Mouse (Mus musculus) stomach, embryonic 14.5 days (tissue): Measurements from ENCODE around the gene Fam214b. TPM values are rescaled to one million over a fixed set of nuclear protein-coding genes. Genes with fewer than 3 reads are reported as not detected.

Experiments
- ATAC-seq: fragments of 200-750 bp; cut with Nextera tagmentation; 2 replicates; pipeline ENCODE4 v1.8.0; 2017; ENCODE audit warnings: low read depth, moderate TSS enrichment; ENCODE audit not compliant: insufficient number of reproducible peaks, insufficient read depth, low FRiP score
- H3K27ac ChIP-seq: fragments of 300-500 bp; sonication (generic); 2 replicates; pipeline ENCODE4 v1.5.1; 2014; ENCODE audit warnings: mild to moderate bottlenecking, low read length, moderate library complexity, mixed read lengths
- H3K27me3 ChIP-seq: fragments of 300-500 bp; sonication (generic); 2 replicates; pipeline ENCODE4 v1.6.1; 2014; ENCODE audit warnings: low read length, control low read depth, mixed read lengths; ENCODE audit not compliant: control insufficient read depth, insufficient read depth
- H3K36me3 ChIP-seq: fragments of 300-500 bp; sonication (generic); 2 replicates; pipeline ENCODE4 v1.6.1; 2014; ENCODE audit warnings: mild to moderate bottlenecking, control low read depth, low read length, moderate library complexity, mixed read lengths; ENCODE audit not compliant: control insufficient read depth, insufficient read depth
- H3K4me1 ChIP-seq: fragments of 300-500 bp; sonication (generic); 2 replicates; pipeline ENCODE4 v1.6.1; 2014; ENCODE audit warnings: low read length, control low read depth, mixed read lengths; ENCODE audit not compliant: control insufficient read depth, insufficient read depth
- H3K4me2 ChIP-seq: fragments of 300-500 bp; sonication (generic); replicated peaks from 2 replicates; pipeline ENCODE4 v1.6.1; 2014; ENCODE audit warnings: low read depth, low read length, control low read depth
- H3K4me3 ChIP-seq: fragments of 300-500 bp; sonication (generic); 2 replicates; pipeline ENCODE4 v1.5.1; 2014; ENCODE audit warnings: low read depth, low read length, control low read depth
- H3K9ac ChIP-seq: fragments of 300-500 bp; sonication (generic); replicated peaks from 2 replicates; pipeline ENCODE4 v1.6.1; 2014; ENCODE audit warnings: low read depth, mild to moderate bottlenecking, control low read depth, low read length, moderate library complexity, mixed read lengths
- H3K9me3 ChIP-seq: fragments of 300-500 bp; sonication (generic); 2 replicates; pipeline ENCODE4 v1.6.1; 2016; ENCODE audit warnings: low read depth, low read length, control low read depth; ENCODE audit not compliant: control insufficient read depth
- WGBS: fragments of 180-500 bp; shearing (Covaris S2); extraction: QIAGEN DNeasy Blood & Tissue Kit; methylation state at CpG from one replicate; pipeline ENCODE4 v1.1.7; 2014; 5-methylcytosine and 5-hydroxymethylcytosine counted together
- polyA plus RNA-seq: library from polyadenylated mRNA; unstranded; fragments of >200 nt; fragmentation: Nextera tagmentation; extraction: Ambion mirVana; gene quantifications from 2 replicates; pipeline ENCODE4 v1.2.1, GENCODE M21; 2014

Gene Fam214b
- polyA plus RNA-seq, 1 experiment from 2014 or later, result 10.0 TPM

GRCm38 (mm10) chr4:43036356-43036755, 9.7 kb downstream of the Fam214b start:
- ATAC-seq, result no peak
- no peak overlapping the region for H3K4me2 ChIP-seq
- no peak overlapping the region for H3K4me3 ChIP-seq
- H3K36me3 ChIP-seq, result peaks cover 23% of the 10 kb centered on the region; the same call in 1 of the 2 replicates
- peaks cover 12% of the 10 kb centered on the region for H3K4me1 ChIP-seq
- no peak overlapping the region for H3K27ac ChIP-seq
- H3K9ac ChIP-seq, result no peak overlapping the region
- H3K27me3 ChIP-seq, result no peaks in the 10 kb centered on the region
- WGBS, result 92% methylated on average over 10 of the region's 10 CpGs
- no peaks in the 10 kb centered on the region for H3K9me3 ChIP-seq

GRCm38 (mm10) chr4:43035851-43036250, 10.2 kb downstream of the Fam214b start:
- 85% methylated on average over 6 of the region's 6 CpGs for WGBS
- Histone ChIP-seq H3K4me1 (peaks cover 12% of the 10 kb centered on the region), H3K9ac (no peak overlapping the region), H3K9me3 (no peaks in the 10 kb centered on the region), H3K36me3 (peaks cover 23% of the 10 kb centered on the region; the same call in 1 of the 2 replicates), H3K4me2 (no peak overlapping the region), H3K27ac (no peak overlapping the region), H3K27me3 (no peaks in the 10 kb centered on the region), H3K4me3 (no peak overlapping the region)
- ATAC-seq, result no peak

- ATAC-seq, result no peak
- Histone ChIP-seq H3K4me3 (no peak overlapping the region), H3K4me2 (no peak overlapping the region), H3K4me1 (peaks cover 10% of the 10 kb centered on the region; the same call in 1 of the 2 replicates), H3K9me3 (no peaks in the 10 kb centered on the region), H3K36me3 (peaks cover 36% of the 10 kb centered on the region; the same call in 1 of the 2 replicates), H3K27ac (no peak overlapping the region), H3K9ac (no peak overlapping the region), H3K27me3 (no peaks in the 10 kb centered on the region)
- WGBS, result 80% methylated on average over 14 of the region's 14 CpGs
Observed at GRCm38 (mm10) chr4:43033481-43033880, 12.5 kb downstream of the Fam214b start.

- no peak overlapping the region for H3K9ac ChIP-seq
- WGBS, result 100% methylated on average over 1 of the region's 1 CpGs
- ATAC-seq, result no peak
- H3K9me3 ChIP-seq, result no peaks in the 10 kb centered on the region
- peaks cover 10% of the 10 kb centered on the region; the same call in 1 of the 2 replicates for H3K4me1 ChIP-seq
- H3K4me3 ChIP-seq, result no peak overlapping the region
- no peaks in the 10 kb centered on the region for H3K27me3 ChIP-seq
- no peak overlapping the region for H3K27ac ChIP-seq
- peaks cover 44% of the 10 kb centered on the region for H3K36me3 ChIP-seq
- no peak overlapping the region for H3K4me2 ChIP-seq
Observed at GRCm38 (mm10) chr4:43032501-43032900, 13.5 kb downstream of the Fam214b start.

GRCm38 (mm10) chr4:43031237-43031995, 14.6 kb downstream of the Fam214b start, which contains the start of gene Stoml2:
Gene Stoml2 (minus strand): TSS chr4:43031710.
- Histone ChIP-seq H3K4me3 (peak within 1 kb of the TSS; percentile 82), H3K27ac (peak within 1 kb of the TSS; percentile 87), H3K4me1 (peaks cover 10% of the 10 kb centered on the region; the same call in 1 of the 2 replicates), H3K36me3 (peaks cover 52% of the 10 kb centered on the region), H3K4me2 (peak within 1 kb of the TSS; percentile 94), H3K27me3 (no peaks in the 10 kb centered on the region), H3K9ac (peak within 1 kb of the TSS; percentile 85), H3K9me3 (no peaks in the 10 kb centered on the region)
- peak; percentile 97 for ATAC-seq
- WGBS, result under 1% methylated on average over 38 of the region's 38 CpGs

- Histone ChIP-seq H3K9ac (peak overlapping the region; percentile 85), H3K27ac (peak overlapping the region; percentile 87), H3K4me2 (peak overlapping the region; percentile 94), H3K27me3 (no peaks in the 10 kb centered on the region), H3K4me3 (peak overlapping the region; percentile 82), H3K9me3 (no peaks in the 10 kb centered on the region), H3K36me3 (peaks cover 48% of the 10 kb centered on the region), H3K4me1 (peaks cover 10% of the 10 kb centered on the region; the same call in 1 of the 2 replicates)
- peak; percentile 56 for ATAC-seq
- WGBS, result 1% methylated on average over 28 of the region's 28 CpGs
Observed at GRCm38 (mm10) chr4:43030780-43031230, 15.2 kb downstream of the Fam214b start.

GRCm38 (mm10) chr4:43030352-43030751, 15.7 kb downstream of the Fam214b start:
- Histone ChIP-seq H3K4me1 (peaks cover 10% of the 10 kb centered on the region; the same call in 1 of the 2 replicates), H3K4me2 (peak overlapping the region; percentile 94), H3K9me3 (no peaks in the 10 kb centered on the region), H3K27ac (peak overlapping the region; percentile 87; the same call in 1 of the 2 replicates), H3K4me3 (peak overlapping the region; percentile 82), H3K27me3 (no peaks in the 10 kb centered on the region), H3K9ac (peak overlapping the region; percentile 85), H3K36me3 (peaks cover 48% of the 10 kb centered on the region)
- no peak for ATAC-seq
- WGBS, result 75% methylated on average over 9 of the region's 9 CpGs

- peaks cover 12% of the 10 kb centered on the region; the same call in 1 of the 2 replicates for H3K4me1 ChIP-seq
- H3K9ac ChIP-seq, result no peak overlapping the region
- H3K27me3 ChIP-seq, result no peaks in the 10 kb centered on the region
- no peak for ATAC-seq
- H3K4me2 ChIP-seq, result peak overlapping the region; percentile 94; the same call in 1 of the 2 replicates
- no peak overlapping the region for H3K27ac ChIP-seq
- 91% methylated on average over 9 of the region's 9 CpGs for WGBS
- no peaks in the 10 kb centered on the region for H3K9me3 ChIP-seq
- H3K36me3 ChIP-seq, result peaks cover 47% of the 10 kb centered on the region
- H3K4me3 ChIP-seq, result no peak overlapping the region
Observed at GRCm38 (mm10) chr4:43029749-43030148, 16.3 kb downstream of the Fam214b start.
